Mouse (Mus musculus) neutrophil, adult 59 days (primary cell): ENCODE measurements around the gene Nubp1. TPM values are rescaled to one million over a fixed set of nuclear protein-coding genes. Genes with fewer than 3 reads are reported as not detected.

Experiments used
- total RNA-seq, 2 experiments: library from RNA; stranded (reverse); gene quantifications; 1 replicate in 1 of 2; 2 replicates in 1 of 2; pipeline ENCODE4 v1.2.4; 2023

The Nubp1 gene
- 10 to 100 TPM; 17.9 to 19.6 TPM for total RNA-seq

DNA sequence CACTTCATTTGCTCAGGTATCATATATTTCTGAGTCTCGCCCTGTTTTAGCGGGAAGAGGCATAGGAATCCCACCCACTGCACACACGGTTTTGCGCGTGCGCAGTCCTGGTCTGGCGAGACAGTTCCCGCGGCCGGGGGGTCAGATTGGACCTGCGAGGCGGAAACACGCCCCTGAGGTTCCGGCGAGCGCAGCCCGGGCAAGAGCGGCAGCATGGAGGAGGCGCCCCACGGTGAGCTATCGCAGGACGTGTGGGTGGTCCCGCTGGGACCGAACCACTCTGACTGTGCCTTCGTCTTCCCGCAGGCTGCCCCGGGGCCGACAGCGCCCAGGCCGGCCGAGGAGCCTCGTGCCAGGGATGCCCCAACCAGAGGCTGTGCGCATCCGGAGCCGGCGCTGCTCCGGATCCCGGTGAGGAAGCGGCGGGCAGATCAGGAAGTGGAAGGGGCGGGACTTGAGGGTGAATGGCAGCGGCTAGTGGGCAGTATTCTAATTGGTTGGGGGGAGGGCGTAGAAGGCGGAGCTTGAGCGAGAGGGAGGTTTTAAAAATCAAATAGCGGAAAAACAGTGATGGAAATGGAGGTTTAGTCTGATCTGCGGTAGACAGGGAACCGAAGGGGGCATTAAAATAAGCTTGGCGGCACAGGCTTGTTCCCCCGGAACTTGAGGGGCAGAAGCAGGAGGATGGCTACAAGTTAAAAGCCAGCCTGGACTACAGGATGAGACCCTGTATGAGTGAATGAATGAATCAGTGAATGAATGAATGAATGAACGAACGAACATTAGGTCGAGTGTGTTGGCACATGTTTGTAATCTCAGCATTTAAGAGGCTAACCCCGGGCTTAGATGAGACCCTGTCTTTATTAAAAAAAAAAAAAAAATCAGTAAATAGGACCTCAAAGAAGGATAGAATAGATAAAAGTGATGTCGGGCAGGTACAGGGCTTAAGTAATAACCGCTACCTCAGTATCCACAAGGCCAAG, at the start of gene Nubp1:
Gene Nubp1 (plus strand): TSS at position 185 of the 983 bp plus-strand sequence.

DNA sequence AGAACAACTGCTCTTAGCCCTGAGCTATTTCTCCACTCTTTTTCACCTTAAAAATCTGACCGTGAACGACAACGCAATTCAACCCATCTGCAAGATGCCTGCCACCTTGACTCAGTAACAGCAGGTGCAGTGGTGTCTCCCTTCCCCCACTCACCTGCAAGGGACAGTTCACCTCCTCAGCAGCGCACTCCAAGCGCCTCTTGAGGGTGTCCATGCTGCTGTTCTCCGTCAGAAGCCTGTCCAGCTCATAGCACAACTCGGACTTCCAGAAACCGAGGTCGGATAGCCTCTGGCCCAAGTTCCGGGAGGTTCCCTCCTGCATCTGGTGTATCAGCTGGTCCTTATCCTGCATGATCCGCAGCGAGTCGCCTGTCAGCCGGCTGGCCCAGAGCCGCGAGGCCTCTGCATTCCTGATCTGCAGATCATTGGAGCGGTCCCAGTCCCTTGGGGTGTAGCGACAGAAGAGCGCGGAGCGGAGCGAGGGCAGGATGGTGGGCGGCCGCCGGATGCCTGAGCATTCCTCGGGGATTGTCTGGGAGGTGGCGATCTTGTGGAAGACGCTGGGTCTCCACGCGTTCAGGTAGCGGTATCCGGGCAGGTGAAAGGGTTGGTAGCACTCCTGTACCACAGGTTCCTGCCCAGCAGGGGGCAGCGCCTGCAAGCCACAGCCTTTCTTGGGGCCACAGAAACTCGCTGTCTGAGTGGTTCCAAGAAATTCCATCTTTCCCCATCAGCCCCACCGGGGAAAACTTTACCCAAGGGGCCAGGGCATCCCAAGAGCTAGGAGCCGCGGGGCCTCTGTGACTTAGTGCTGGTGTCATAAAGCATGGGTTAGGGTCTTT, 16.8 kb upstream of the Nubp1 start, which contains the start of gene Tekt5:
Gene Tekt5 (minus strand): TSS at position 792 of the 842 bp plus-strand sequence.

DNA sequence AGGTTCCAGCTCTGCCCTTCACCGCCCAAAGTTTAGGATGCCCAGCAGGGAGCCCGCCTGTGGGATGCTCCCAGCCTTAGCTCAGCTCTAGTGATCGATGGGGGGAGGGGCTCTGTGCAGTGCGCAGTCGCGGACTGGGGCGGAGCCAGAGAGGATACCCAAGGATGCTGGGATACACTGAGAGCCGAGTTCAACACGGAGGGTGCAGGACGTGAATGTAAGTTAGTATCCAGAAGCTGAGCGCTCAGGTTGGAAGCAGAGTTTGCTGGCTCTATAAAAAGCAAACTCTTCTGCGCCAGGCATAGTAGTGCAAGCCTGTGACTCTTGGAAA, 35.5 kb downstream of the Nubp1 start, which contains the start of gene Tvp23a:
Gene Tvp23a (minus strand): TSS at position 99 of the 331 bp plus-strand sequence.

Other genes with a start within 250 kb of the Nubp1 start
- not detected for gene Rpl39l, start 241.7 kb upstream of the Nubp1 start, total RNA-seq
- gene Atf7ip2, start 219.2 kb upstream of the Nubp1 start, total RNA-seq, result not detected
- not detected for gene Emp2, start 98.0 kb upstream of the Nubp1 start, total RNA-seq
- not detected for gene Tekt5, start 16.5 kb upstream of the Nubp1 start, total RNA-seq
- gene Tvp23a, start 35.4 kb downstream of the Nubp1 start, total RNA-seq, result not detected
- 1 to 10 TPM; 3.7 to 5.2 TPM for gene Ciita, start 68.1 kb downstream of the Nubp1 start, total RNA-seq
- gene Dexi, start 131.1 kb downstream of the Nubp1 start, total RNA-seq, result 1 to 10 TPM; 4.8 to 6.2 TPM
- gene Clec16a, start 133.4 kb downstream of the Nubp1 start, total RNA-seq, result 10 to 100 TPM; 29.0 to 30.7 TPM